Mouse (Mus musculus): Measurements from ENCODE around the gene Plscr3. TPM values are rescaled to one million over a fixed set of nuclear protein-coding genes. Genes with fewer than 3 reads are reported as not detected.
A peak's percentile ranks its signal among the peaks of the same experiment; 100 is the strongest.
"Not testable (repeated sequence)": the region's sequence is repeated elsewhere in the genome, so short reads cannot be mapped to it uniquely, and the experiment has no call there.

The Plscr3 gene
- polyA plus RNA-seq, 1 experiment: 18.7 TPM

- H3K27ac ChIP-seq (replicated peaks; ENCODE audit: low read depth, low read length): peak overlapping the region; percentile 88
Measured at GRCm38 (mm10) chr11:69846738-69847688, 837 bp downstream of the Plscr3 start.

GRCm38 (mm10) chr11:69848021-69848420 is 1.8 kb downstream of the Plscr3 start:
- Histone ChIP-seq H3K27ac (replicated peaks; ENCODE audit: low read depth, low read length) (no peak overlapping the region), H3K4me1 (ENCODE audit: control insufficient read depth, insufficient read depth, insufficient read length, low read length) (peaks cover 11% of the 10 kb centered on the region), H3K4me3 (ENCODE audit: insufficient read depth, low read depth, low read length) (peak overlapping the region; percentile 90)

More at GRCm38 (mm10) chr11:69846738-69847688, 837 bp downstream of the Plscr3 start:
- Histone ChIP-seq H3K4me3 (ENCODE audit: insufficient read depth, low read depth, low read length) (peak overlapping the region; percentile 90), H3K4me1 (ENCODE audit: control insufficient read depth, insufficient read depth, insufficient read length, low read length) (peaks cover 11% of the 10 kb centered on the region)

- Histone ChIP-seq H3K27ac (replicated peaks; ENCODE audit: low read depth, low read length) (peak overlapping the region; percentile 82), H3K4me3 (ENCODE audit: insufficient read depth, low read depth, low read length) (0 out of 2 replicates have a peak overlapping the region, but pooled peaks have one; percentile 4)
Measured at GRCm38 (mm10) chr11:69849128-69849527, 3.0 kb downstream of the Plscr3 start.

GRCm38 (mm10) chr11:69849884-69850283 is 3.7 kb downstream of the Plscr3 start:
- Histone ChIP-seq H3K27ac (replicated peaks; ENCODE audit: low read depth, low read length) (0 out of 2 replicates have a peak overlapping the region, but pooled peaks have one; percentile 82), H3K4me3 (ENCODE audit: insufficient read depth, low read depth, low read length) (no peak overlapping the region), H3K4me1 (ENCODE audit: control insufficient read depth, insufficient read depth, insufficient read length, low read length) (peaks cover 13% of the 10 kb centered on the region)

More at GRCm38 (mm10) chr11:69849128-69849527, 3.0 kb downstream of the Plscr3 start:
- peaks cover 11% of the 10 kb centered on the region for H3K4me1 ChIP-seq (ENCODE audit: control insufficient read depth, insufficient read depth, insufficient read length, low read length)

- Histone ChIP-seq H3K27ac (replicated peaks; ENCODE audit: low read depth, low read length) (no peak overlapping the region), H3K4me1 (ENCODE audit: control insufficient read depth, insufficient read depth, insufficient read length, low read length) (peaks cover 10% of the 10 kb centered on the region), H3K4me3 (ENCODE audit: insufficient read depth, low read depth, low read length) (no peak overlapping the region)
Measured at GRCm38 (mm10) chr11:69850754-69851153, 4.6 kb downstream of the Plscr3 start.

- Histone ChIP-seq H3K27ac (replicated peaks; ENCODE audit: low read depth, low read length) (no peak overlapping the region), H3K4me3 (ENCODE audit: insufficient read depth, low read depth, low read length) (no peak overlapping the region), H3K4me1 (ENCODE audit: control insufficient read depth, insufficient read depth, insufficient read length, low read length) (peaks cover 5% of the 10 kb centered on the region)
Measured at GRCm38 (mm10) chr11:69853994-69854393, 7.8 kb downstream of the Plscr3 start.

- Histone ChIP-seq H3K4me1 (ENCODE audit: control insufficient read depth, insufficient read depth, insufficient read length, low read length) (peaks cover 5% of the 10 kb centered on the region), H3K4me3 (ENCODE audit: insufficient read depth, low read depth, low read length) (no peak overlapping the region), H3K27ac (replicated peaks; ENCODE audit: low read depth, low read length) (peak overlapping the region; percentile 73)
Measured at GRCm38 (mm10) chr11:69854680-69855079, 8.5 kb downstream of the Plscr3 start.

- Histone ChIP-seq H3K4me3 (ENCODE audit: insufficient read depth, low read depth, low read length) (no peak overlapping the region), H3K27ac (replicated peaks; ENCODE audit: low read depth, low read length) (no peak overlapping the region), H3K4me1 (ENCODE audit: control insufficient read depth, insufficient read depth, insufficient read length, low read length) (peaks cover 5% of the 10 kb centered on the region)
Measured at GRCm38 (mm10) chr11:69855347-69855746, 9.2 kb downstream of the Plscr3 start.

- Histone ChIP-seq H3K4me1 (ENCODE audit: control insufficient read depth, insufficient read depth, insufficient read length, low read length) (peaks cover 5% of the 10 kb centered on the region), H3K4me3 (ENCODE audit: insufficient read depth, low read depth, low read length) (no peak within 1 kb of the TSS), H3K27ac (replicated peaks; ENCODE audit: low read depth, low read length) (no peak within 1 kb of the TSS)
Measured at GRCm38 (mm10) chr11:69858113-69858998, 12.2 kb downstream of the Plscr3 start, which contains the start of gene Tnk1. Gene Tnk1, minus strand, starts transcription at chr11:69858730.

- H3K27ac ChIP-seq (replicated peaks; ENCODE audit: low read depth, low read length): not testable (repeated sequence)
Measured at GRCm38 (mm10) chr11:69863729-69864128, 17.6 kb downstream of the Plscr3 start.

GRCm38 (mm10) chr11:69864138-69864860 is 18.1 kb downstream of the Plscr3 start:
- Histone ChIP-seq H3K4me3 (ENCODE audit: insufficient read depth, low read depth, low read length) (no peak overlapping the region), H3K27ac (replicated peaks; ENCODE audit: low read depth, low read length) (no peak overlapping the region), H3K4me1 (ENCODE audit: control insufficient read depth, insufficient read depth, insufficient read length, low read length) (peaks cover 8% of the 10 kb centered on the region; the same call in 1 of the 2 replicates)

More at GRCm38 (mm10) chr11:69863729-69864128, 17.6 kb downstream of the Plscr3 start:
- not testable (repeated sequence) for H3K4me3 ChIP-seq (ENCODE audit: insufficient read depth, low read depth, low read length); H3K4me1 ChIP-seq (ENCODE audit: control insufficient read depth, insufficient read depth, insufficient read length, low read length)

GRCm38 (mm10) chr11:69865561-69865960 is 19.4 kb downstream of the Plscr3 start:
- H3K27ac ChIP-seq (replicated peaks; ENCODE audit: low read depth, low read length): peak overlapping the region; percentile 59
- peak overlapping the region; percentile 36; the same call in 1 of the 2 replicates for H3K4me3 ChIP-seq (ENCODE audit: insufficient read depth, low read depth, low read length)
- H3K4me1 ChIP-seq (ENCODE audit: control insufficient read depth, insufficient read depth, insufficient read length, low read length): peaks cover 8% of the 10 kb centered on the region; the same call in 1 of the 2 replicates

GRCm38 (mm10) chr11:69867335-69867734 is 21.2 kb downstream of the Plscr3 start:
- 0 out of 2 replicates have a peak overlapping the region, but pooled peaks have one; percentile 19 for H3K27ac ChIP-seq (replicated peaks; ENCODE audit: low read depth, low read length)
- peaks cover 9% of the 10 kb centered on the region; the same call in 1 of the 2 replicates for H3K4me1 ChIP-seq (ENCODE audit: control insufficient read depth, insufficient read depth, insufficient read length, low read length)

More at GRCm38 (mm10) chr11:69867335-69867734, 21.2 kb downstream of the Plscr3 start:
- no peak overlapping the region for H3K4me3 ChIP-seq (ENCODE audit: insufficient read depth, low read depth, low read length)
